Mouse (Mus musculus): ENCODE results near the gene Lpar1. TPM values are rescaled to one million over a fixed set of nuclear protein-coding genes. Genes with fewer than 3 reads are reported as not detected.
A peak's percentile ranks its signal among the peaks of the same experiment; 100 is the strongest.

Gene Lpar1
- total and polyA plus RNA-seq, 3 experiments: not detected

DNA sequence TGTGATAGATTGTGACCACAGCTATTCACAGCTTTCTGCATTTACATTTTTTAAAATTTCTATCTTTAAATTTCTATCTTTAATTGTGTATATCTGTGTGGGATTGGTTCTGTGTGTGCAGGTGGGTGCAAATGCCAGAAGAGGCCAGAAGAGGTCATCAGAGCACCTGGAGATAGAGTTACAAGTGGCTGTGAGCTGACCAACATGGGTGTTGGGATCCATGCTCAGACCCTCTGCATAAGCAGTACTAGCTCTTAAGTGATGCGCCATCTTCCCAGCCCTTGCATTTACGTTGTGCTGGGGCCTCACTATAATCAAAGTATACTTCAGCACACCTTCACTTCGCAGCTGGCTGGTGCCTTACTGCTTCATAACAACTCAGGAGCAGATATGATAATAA lies 138.2 kb downstream of the Lpar1 start:
- H3K4me1 ChIP-seq (ENCODE audit: control insufficient read depth in 1 of 2, insufficient read depth in 2 of 2, low read length in 2 of 2): no peaks in the 10 kb centered on the region
- H3K4me3 ChIP-seq (ENCODE audit: control insufficient read depth in 1 of 2, insufficient read depth in 1 of 2, low read depth in 2 of 2, low read length in 2 of 2): no peak overlapping the region
- H3K27ac ChIP-seq (ENCODE audit: control insufficient read depth, low read depth, low read length): no peak overlapping the region
- H3K27me3 ChIP-seq (ENCODE audit: control insufficient read depth in 1 of 2, insufficient read depth in 2 of 2, low read length in 2 of 2): no peaks in the 10 kb centered on the region
- no peak for DNase-seq (ENCODE audit: low read depth, low spot score)
- H3K36me3 ChIP-seq (ENCODE audit: control insufficient read depth in 1 of 2, insufficient read depth in 2 of 2, low read length in 2 of 2): no peaks in the 10 kb centered on the region
- no peaks in the 10 kb centered on the region for H3K79me2 ChIP-seq (ENCODE audit: control insufficient read depth, insufficient read depth, low read length, poor library complexity)
- H3K9ac ChIP-seq (ENCODE audit: control insufficient read depth, low read depth, low read length, poor library complexity, severe bottlenecking): no peak overlapping the region
- TF ChIP-seq CTCF (IDR thresholded peaks at IDR 0.05 in 2 of 3, conservative IDR thresholded peaks at IDR 0.05 in 1 of 3; ENCODE audit: control insufficient read depth in 1 of 3, insufficient read depth in 1 of 3, low read depth in 2 of 3, low read length in 3 of 3, poor library complexity in 1 of 3, severe bottlenecking in 1 of 3) (peak in 2 of 3 experiments; percentile 3 to 10; a peak in 1 of 6 replicates), JUND (IDR thresholded peaks at IDR 0.05; ENCODE audit: low read depth, low read length) (no peak), ZMIZ1 (IDR thresholded peaks at IDR 0.05; ENCODE audit: low read depth, low read length) (no peak), RAD21 (IDR thresholded peaks at IDR 0.05; ENCODE audit: low read depth, low read length) (0 out of 2 replicates have a peak, but pooled peaks have one; percentile 9)
- no peaks in the 10 kb centered on the region for H3K9me3 ChIP-seq (replicated peaks; ENCODE audit: insufficient read depth, low read length)

DNA sequence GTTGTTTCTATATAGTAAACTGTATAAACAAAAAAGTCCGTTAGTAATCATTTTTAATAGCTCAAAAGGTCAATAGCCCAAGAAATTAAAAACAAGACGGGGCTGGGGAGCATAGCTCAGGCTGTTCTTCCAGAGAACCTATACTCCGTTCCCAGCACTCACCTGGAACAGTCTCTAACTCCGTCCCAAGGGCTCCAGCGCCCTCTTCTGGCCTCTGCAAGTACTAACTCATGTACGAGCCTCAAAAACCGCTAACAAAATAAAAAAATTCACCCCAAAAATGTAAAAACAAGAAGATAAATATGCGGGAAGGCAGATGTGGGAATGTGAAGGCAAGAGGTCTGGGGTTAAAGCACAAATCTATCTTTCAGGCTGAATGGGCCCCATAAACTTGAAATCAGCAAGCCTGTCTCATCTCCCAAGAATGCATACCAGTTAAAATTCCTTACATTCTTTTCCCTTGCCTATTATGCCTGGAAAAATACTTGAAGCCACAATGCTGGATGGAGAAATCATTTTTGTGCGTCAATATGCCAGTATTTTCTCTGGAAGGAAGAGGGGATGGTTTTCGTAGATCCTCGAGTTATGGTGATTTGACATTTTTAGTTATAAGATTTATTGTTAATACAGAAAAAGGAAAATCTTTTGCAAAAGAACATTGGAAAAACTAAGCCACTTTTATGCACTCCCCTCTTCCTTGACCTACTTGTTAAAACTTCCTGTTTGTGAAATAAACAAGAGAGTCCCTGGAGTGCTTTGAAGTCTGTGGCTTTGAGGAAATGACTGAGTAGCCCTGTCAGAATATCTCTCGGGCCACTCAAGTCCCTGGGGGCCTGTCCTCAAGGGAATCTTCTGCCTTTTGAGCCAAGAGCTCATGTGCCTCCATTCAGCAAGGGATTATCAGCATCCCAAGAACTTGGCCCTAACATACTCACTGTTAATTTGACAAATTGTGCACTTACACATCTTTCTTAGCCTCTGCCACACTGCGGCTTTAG lies 140.2 kb downstream of the Lpar1 start:
- no peaks in the 10 kb centered on the region for H3K79me2 ChIP-seq (ENCODE audit: control insufficient read depth, insufficient read depth, low read length, poor library complexity)
- no peaks in the 10 kb centered on the region for H3K4me1 ChIP-seq (ENCODE audit: control insufficient read depth in 1 of 2, insufficient read depth in 2 of 2, low read length in 2 of 2)
- no peaks in the 10 kb centered on the region for H3K27me3 ChIP-seq (ENCODE audit: control insufficient read depth in 1 of 2, insufficient read depth in 2 of 2, low read length in 2 of 2)
- TF ChIP-seq RAD21 (IDR thresholded peaks at IDR 0.05; ENCODE audit: low read depth, low read length) (peak; percentile 19; the same call in 1 of the 2 replicates), CTCF (IDR thresholded peaks at IDR 0.05 in 2 of 3, conservative IDR thresholded peaks at IDR 0.05 in 1 of 3; ENCODE audit: control insufficient read depth in 1 of 3, insufficient read depth in 1 of 3, low read depth in 2 of 3, low read length in 3 of 3, poor library complexity in 1 of 3, severe bottlenecking in 1 of 3) (peak in 2 of 3 experiments; percentile 13 to 34; a peak in 2 of 6 replicates), SMC3 (IDR thresholded peaks at IDR 0.05; ENCODE audit: low read depth, low read length) (peak; percentile 19), CHD1 (IDR thresholded peaks at IDR 0.05; ENCODE audit: low read depth, low read length) (no peak), TBP (IDR thresholded peaks at IDR 0.05; ENCODE audit: low read depth, low read length) (no peak)
- H3K4me3 ChIP-seq (ENCODE audit: control insufficient read depth in 1 of 2, insufficient read depth in 1 of 2, low read depth in 2 of 2, low read length in 2 of 2): no peak overlapping the region
- DNase-seq (ENCODE audit: low read depth, low spot score): no peak
- H3K9me3 ChIP-seq (replicated peaks; ENCODE audit: insufficient read depth, low read length): no peaks in the 10 kb centered on the region
- no peak overlapping the region for H3K27ac ChIP-seq (ENCODE audit: control insufficient read depth, low read depth, low read length)
- no peaks in the 10 kb centered on the region for H3K36me3 ChIP-seq (ENCODE audit: control insufficient read depth in 1 of 2, insufficient read depth in 2 of 2, low read length in 2 of 2)
- no peak overlapping the region for H3K9ac ChIP-seq (ENCODE audit: control insufficient read depth, low read depth, low read length, poor library complexity, severe bottlenecking)

- Histone ChIP-seq H3K79me2 (ENCODE audit: control insufficient read depth, insufficient read depth, low read length, poor library complexity) (no peaks in the 10 kb centered on the region), H3K27ac (ENCODE audit: control insufficient read depth, low read depth, low read length) (no peak overlapping the region), H3K9ac (ENCODE audit: control insufficient read depth, low read depth, low read length, poor library complexity, severe bottlenecking) (no peak overlapping the region), H3K4me1 (ENCODE audit: control insufficient read depth in 1 of 2, insufficient read depth in 2 of 2, low read length in 2 of 2) (no peaks in the 10 kb centered on the region), H3K4me3 (ENCODE audit: control insufficient read depth in 1 of 2, insufficient read depth in 1 of 2, low read depth in 2 of 2, low read length in 2 of 2) (no peak overlapping the region), H3K36me3 (ENCODE audit: control insufficient read depth in 1 of 2, insufficient read depth in 2 of 2, low read length in 2 of 2) (no peaks in the 10 kb centered on the region), H3K9me3 (replicated peaks; ENCODE audit: insufficient read depth, low read length) (no peaks in the 10 kb centered on the region), H3K27me3 (ENCODE audit: control insufficient read depth in 1 of 2, insufficient read depth in 2 of 2, low read length in 2 of 2) (no peaks in the 10 kb centered on the region)
- no peak for DNase-seq (ENCODE audit: low read depth, low spot score)
- TF ChIP-seq EP300 (IDR thresholded peaks at IDR 0.05; ENCODE audit: low read depth in 1 of 2, low read length in 2 of 2): no peak
- no peak for TF ChIP-seq ETS1 (IDR thresholded peaks at IDR 0.05; ENCODE audit: low read depth, low read length)
- no peak for TF ChIP-seq JUND (IDR thresholded peaks at IDR 0.05; ENCODE audit: low read depth, low read length)
- TF ChIP-seq RCOR1 (IDR thresholded peaks at IDR 0.05; ENCODE audit: low read depth, low read length): no peak
- no peak for TF ChIP-seq MYC (IDR thresholded peaks at IDR 0.05; ENCODE audit: low read depth, low read length)
- TF ChIP-seq CHD1 (IDR thresholded peaks at IDR 0.05; ENCODE audit: low read depth, low read length): no peak
- TF ChIP-seq ZKSCAN1 (IDR thresholded peaks at IDR 0.05; ENCODE audit: low read depth, low read length): no peak
- TF ChIP-seq POLR2AphosphoS5 (IDR thresholded peaks at IDR 0.05; ENCODE audit: borderline replicate concordance, low read depth, low read length): no peak
Observed at GRCm38 (mm10) chr4:58401973-58402501, 151.7 kb downstream of the Lpar1 start.
